Mouse (Mus musculus): Measurements from ENCODE around the gene Gm20517.

The Gm20517 gene

DNA sequence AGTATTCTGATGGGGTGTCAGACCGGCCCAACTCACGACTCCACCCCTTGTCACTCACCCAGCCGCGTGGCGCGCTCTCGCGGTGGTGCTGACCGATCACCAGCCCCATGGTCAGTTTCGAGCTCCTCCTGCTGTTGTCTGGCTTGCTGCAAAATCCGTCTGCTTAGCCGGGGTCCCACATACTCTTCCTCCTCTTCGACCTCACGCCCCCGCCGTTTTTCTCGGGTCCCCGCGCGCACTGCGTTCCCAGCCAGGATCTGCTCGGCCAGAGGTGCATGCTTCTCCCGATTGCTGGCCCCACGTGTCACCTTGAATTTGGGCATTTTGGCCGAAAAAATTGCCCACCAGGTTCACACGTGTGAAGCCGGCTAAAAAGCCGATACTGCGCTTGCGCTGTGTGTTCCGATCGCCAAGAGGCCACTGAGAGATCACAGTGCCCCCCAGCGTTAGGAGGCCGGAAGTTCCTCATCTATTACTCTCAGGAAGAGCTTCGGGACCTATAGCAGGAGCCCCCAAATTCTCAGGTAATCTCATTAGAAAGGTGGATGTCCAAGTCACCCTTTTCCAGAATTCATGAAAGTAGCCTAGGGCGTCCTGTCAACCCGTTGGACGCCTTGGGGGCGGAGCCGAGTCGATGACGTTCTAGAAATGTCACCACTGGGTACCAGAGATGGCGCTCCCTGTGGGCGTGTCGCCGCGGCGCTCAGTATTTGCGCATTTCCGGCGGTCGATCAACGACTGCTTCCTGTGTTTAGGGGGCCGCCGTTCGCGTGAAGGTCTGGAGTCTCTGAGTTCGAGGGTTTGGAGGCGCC lies at the start of gene Gm20517, which contains the start of the genes Bysl and Med20:
TSS of gene Gm20517 (plus strand) at position 741 of the 812 bp plus-strand sequence.
TSS of gene Bysl (minus strand) at position 644 of the 812 bp plus-strand sequence.
TSS of gene Med20 (plus strand) at position 734 of the 812 bp plus-strand sequence.
- peak; percentile 99 for DNase-seq (ENCODE audit: low read depth)

DNA sequence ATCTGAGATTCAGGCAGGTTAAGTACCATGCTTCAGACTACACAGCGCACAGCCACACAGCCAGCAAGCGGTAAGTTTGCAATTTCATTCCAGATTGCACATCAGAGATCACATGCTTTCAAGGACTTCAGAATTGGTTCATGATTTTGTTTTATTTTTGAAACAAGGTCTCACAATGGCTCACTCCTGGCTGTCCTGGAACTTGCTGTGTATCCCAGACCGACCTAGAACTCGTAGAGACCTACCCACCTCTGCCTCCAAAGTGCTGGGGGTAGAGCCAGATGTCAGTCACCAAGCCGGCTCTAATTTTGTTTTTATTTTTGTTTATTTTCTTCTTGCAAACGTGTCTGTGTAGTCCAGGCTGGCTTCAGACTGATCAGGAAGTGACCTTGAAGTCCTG lies 48.5 kb upstream of the Gm20517 start:
- DNase-seq (ENCODE audit: low read depth) = no peak

DNA sequence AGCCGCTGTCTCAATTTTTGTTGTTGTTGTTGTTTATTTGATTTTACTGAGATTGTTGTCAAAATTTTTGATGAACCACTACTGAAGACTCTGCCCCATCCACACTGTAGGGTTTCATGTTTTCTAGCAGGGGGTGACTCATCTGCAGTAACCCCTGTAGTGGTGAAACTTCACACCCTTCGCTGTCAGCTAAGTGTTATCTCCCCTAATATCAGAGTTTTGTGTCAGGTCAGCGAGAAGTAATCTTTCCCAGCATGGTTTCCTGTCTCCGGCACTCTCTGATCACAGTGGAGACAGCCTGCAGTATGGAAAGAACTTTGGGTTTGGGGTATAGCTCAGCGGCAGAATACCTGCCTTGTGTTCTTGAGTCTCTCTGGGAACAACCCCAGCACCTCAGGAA lies 46.8 kb upstream of the Gm20517 start:
- peak; percentile 57 for DNase-seq (ENCODE audit: low read depth)

DNA sequence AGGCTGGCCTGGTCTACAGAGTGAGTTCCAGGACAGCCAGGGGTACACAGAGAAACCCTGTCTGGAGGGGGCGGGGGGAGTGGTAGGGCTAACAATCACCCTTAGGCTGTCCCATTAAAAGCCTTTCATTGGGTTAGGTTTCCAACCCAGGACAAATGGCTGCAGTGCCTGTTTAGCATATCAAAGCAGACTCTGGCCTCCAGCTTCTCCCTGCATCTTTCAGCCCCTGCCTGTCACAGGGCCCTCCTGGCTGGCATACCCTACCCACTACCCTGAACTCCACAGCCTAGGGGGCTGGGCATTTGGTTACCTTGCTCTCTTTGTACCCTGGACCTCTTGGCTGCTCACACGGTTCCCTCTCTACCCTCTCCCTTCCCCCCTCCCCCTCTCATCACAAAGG lies 45.3 kb upstream of the Gm20517 start:
- no peak for DNase-seq (ENCODE audit: low read depth)

DNA sequence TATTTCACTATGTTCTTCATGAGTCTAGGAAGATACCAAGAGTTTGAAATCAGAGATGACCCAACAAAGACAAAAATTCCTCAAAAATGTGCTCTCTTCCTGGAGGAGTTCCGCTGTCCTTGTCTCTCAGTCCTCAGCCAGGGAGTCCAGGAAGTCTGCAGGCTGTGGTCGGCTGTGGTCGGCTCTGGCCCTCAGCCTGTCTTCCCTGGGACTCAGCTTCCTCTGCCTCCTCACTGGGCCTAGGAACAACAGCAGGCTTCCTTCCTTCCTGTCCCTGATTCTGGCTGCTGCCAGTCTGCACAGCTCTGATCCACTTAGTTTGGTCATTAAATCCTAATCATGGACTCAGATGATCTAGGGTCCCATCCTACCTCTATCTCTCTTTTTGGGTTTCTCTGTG lies 44.1 kb upstream of the Gm20517 start:
- DNase-seq (ENCODE audit: low read depth) = no peak

DNA sequence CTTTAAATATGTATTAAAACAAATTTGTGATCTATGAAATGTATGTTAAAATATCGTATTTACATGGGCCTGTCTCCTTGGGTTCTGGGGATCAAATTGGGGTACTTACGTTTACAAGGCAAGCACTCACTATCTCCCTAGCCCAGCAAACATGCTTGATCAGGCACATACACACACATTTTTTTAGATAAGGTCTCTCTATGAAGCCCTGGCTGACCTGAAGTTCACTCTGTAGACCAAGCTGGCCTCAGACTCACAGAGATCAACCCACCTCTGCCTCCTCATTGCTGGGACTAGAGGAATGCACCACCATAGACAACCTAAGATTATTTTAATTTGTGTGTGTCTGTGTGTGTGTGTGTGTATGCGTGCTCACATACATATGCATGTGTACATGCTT lies 43.0 kb upstream of the Gm20517 start:
- no peak for DNase-seq (ENCODE audit: low read depth)

DNA sequence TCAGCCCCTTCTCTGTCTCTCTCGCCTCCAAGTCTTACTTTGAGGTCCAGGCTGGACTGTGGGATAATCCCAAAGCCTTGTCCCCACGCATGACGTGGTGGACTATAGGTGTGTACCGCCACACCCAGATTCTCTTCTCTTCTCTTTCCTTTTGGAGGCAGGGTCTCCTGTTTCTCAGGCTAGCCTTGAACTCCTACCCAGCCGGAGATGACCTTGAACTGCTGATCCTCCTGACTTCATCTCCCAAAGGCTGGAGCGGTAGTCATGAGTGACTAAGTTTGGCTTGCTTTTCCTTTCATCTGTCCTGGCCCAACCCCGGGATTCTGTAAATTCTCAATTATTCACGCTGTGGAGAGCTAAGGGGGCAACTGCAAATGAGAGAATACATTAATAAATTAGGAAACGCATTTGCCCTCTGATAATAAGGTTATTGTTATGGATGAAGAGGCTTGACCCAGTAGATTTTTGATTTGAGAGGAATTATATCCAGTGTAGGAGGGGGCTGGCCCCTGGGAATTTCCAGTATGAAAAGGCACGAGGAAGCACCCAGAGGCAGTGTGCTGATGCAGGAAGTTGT lies 42.4 kb upstream of the Gm20517 start:
- DNase-seq (ENCODE audit: low read depth) = no peak

DNA sequence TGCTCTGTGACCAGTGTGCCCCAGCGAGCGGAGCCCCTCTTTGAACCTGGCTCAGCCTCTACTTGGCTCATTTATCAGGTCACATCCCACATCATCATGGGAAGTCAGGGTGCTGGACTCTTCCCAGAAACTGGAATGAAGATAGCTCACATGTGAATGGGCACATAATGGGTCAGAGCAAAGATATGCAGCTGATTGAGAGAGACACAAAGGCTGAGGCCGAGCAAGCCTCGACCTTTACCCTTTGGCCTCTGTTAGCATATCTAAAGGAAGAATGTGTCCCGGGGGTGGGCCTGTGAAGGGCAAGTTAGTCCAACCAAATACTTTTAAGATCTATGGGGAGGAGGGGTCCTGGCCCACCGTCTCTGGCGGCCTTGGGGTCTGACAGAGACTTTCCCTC lies 39.8 kb upstream of the Gm20517 start:
- no peak for DNase-seq (ENCODE audit: low read depth)

DNA sequence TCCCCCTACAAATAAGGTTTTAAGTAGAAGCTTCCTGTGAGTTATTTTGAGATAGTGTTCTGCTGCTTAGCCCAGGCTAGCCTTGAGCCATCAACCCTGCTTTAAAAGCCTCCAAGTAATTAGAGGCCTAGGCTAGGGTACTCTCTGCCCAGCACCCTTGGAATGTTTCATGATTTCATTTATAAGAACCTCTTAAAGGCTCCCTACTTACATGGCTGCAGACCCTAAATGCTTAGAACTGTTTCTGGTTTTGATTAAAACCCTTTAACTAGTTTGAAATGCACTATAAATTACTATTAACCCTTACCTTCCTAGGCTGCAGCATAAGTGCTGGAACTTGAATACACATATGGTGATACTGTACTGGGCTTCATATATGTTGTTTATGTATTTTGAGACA lies 39.0 kb upstream of the Gm20517 start:
- DNase-seq (ENCODE audit: low read depth) = no peak

DNA sequence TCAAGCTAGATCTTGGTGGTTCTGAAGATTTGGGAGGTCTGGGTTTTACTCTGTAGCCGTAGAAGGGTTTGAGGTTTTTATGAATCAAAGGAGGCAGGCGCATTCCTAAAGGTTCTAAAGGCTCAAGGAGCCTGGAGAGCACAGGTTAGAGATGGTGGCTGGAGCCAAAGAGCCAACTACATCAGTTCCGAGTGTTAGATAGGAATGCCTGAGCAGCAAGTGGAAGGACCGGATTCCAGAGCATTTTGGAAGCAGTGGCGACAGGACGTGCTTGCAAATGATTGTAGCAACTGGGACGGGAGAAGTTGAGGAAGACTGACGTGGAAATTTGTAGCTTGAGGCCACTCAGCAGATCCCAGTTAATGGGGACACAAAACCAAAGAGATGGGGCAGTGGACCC lies 37.4 kb upstream of the Gm20517 start:
- DNase-seq (ENCODE audit: low read depth) = no peak

DNA sequence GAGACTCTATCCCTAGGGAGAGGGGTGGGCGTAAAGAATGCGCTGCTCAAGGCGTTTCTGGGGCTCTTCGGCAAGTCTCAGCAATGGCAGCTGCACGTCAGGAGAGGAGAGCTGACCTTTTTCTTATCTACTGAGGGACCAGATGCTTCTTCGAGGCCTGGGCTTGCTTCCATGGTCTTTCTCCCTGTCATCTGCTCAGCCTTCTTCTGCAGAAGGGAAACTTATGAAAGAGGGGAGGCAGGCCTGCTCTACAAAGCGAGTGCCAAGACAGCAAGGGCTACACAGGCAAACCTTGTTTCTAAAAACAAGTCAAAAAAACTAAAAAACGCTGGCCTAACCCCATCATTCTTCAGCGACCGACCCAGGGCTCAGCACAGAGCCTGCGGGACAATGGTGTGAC lies 36.6 kb upstream of the Gm20517 start:
- DNase-seq (ENCODE audit: low read depth) = no peak

DNA sequence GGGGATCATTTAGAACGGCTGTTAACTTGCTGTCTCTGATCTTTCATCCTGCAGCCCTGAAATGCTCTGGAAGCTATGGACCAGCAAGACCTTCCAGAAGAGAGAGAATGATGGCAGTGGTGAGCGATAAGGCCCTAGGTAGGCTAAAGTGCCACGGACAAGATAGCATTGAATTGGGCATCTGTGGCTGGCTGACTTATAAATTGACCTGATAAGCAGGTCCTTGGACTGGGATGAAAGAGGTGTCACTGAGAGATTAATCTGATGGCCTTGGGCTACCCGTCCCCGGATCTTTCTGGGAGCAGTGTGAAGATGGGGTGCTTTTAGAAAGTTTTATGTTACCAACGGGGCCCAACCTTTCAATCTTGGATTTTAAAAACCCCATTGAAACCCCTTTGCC lies 32.7 kb upstream of the Gm20517 start:
- DNase-seq (ENCODE audit: low read depth) = no peak

DNA sequence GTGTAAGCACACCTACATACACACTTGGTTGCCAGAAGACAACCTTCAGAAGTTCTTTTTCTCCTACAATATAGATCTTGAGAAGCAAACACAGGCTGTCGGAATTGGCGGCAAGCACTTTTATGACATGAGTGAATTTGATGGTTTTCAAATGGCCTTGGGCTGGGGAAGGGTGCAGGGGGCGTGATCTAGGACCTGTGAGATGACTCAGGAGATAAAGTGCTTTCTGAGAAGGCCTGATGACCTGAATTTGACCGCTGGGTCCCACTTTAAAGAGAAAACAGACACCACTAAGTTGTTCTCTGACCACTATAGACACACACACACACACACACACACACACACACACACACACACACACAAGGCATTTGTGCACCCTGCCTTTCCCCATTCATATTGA lies 30.4 kb upstream of the Gm20517 start:
- DNase-seq (ENCODE audit: low read depth) = no peak

DNA sequence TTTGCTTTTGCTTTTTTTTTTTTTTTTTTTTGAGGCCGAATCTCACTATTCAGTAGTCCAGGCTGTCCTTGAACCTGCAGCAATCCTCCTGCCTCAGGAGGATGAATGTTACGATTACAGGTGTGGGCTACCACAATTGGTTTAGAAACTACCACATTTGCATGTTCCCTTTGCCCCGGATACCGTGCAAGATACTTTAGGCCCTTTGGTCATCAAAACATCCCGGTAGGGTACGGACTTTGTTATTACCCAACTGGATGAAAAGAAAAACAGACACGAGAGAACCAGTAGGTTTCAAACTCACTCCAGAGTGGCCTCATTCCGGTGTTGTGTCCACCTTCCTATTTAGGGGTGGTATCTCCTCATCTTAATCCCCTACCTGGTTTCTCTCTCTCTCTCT lies 22.9 kb upstream of the Gm20517 start:
- DNase-seq (ENCODE audit: low read depth) = no peak

DNA sequence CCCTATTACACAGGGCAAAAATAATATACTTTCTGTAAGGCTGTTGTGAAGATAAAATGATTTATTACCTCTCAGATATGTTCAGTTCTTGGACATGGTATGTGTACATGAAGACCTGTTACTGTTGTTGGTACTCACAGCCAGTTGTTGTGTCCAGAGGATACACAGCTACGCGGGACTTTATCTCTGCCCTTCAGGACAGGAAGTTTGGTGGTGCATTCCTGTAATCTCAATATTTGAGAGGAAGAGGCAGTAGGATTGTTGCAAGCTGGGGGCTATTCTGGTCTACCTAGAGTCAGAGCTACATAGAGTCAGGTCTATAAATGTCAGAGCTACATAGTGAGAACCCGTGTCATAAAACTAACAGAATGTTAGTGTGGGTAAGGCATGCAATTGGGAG lies 20.3 kb upstream of the Gm20517 start:
- DNase-seq (ENCODE audit: low read depth) = no peak

DNA sequence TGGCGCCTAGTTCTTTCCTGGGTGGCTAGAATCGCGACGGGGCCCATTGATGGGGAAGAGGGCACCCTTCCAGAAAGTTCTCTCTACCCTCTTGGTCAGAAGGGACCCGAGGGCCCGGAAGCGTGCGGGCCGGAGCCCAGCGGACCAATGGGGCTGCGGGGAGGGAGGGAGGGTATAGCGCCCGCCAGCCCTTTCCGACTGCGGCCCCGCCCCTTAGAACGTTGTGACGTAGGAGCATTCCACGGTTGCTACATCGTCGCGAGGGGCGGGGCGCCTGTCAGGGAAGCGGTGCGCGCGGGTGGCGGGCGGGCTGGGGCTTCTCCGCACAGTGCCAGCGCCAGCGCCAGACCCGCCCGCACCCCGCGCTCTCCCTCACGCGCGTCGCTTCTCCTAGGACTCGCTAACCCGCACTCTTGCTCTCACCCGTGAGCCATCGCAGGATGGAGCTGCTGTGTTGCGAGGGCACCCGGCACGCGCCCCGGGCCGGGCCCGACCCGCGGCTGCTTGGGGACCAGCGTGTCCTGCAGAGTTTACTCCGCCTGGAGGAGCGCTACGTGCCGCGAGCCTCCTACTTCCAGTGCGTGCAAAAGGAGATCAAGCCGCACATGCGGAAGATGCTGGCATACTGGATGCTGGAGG lies 18.1 kb upstream of the Gm20517 start:
- peak; percentile 98 for DNase-seq (ENCODE audit: low read depth)

DNA sequence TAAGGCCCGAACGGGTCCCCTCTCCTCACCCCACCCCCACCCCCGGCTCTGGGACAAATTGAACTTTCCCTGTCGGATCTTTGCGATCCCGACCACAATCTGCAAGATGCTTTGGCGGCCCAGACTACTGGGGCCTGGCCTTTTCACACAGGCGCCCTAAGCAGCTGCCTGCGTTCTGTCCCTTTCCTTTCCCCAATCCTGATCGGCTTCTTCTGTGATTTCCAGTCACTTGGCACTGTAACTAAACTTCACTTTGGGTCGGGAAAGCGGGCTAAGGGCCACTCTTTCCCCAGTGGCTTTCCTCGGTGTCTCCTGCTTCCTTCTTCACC lies 17.6 kb upstream of the Gm20517 start:
- DNase-seq (ENCODE audit: low read depth) = no peak

DNA sequence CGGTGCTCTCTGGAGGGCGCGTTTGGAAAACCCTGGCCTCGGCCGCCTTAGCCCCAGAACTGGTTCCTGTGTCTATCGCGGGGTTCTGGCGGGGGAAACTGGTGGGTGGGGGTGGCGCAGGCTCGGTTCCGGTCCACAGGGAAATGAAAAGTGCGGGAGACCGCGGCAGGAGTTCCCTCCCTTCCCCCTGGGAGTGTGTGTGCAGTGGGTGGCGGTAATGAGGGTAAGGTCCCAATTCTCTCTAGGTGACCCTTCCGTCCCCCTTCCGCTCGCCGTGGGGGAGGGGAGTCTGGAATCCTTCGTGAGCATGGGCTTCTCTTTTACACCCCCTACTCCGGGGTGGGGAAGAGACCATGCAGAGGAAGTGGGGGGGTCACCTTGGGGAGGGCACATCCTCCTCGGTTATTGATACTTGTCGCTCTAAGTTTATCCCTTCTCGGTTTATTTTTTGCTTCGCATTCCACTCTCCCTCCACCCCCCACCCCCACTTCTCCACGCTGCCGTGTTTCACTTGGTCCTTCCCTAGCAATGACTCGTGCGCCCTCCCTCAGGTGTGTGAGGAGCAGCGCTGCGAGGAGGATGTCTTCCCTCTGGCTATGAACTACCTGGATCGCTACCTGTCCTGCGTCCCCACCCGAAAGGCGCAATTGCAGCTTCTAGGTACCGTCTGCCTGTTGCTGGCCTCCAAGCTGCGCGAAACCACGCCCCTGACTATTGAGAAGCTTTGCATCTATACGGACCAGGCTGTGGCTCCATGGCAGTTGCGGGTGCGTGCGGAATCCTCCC lies 17.0 kb upstream of the Gm20517 start:
- peak; percentile 70 for DNase-seq (ENCODE audit: low read depth)

DNA sequence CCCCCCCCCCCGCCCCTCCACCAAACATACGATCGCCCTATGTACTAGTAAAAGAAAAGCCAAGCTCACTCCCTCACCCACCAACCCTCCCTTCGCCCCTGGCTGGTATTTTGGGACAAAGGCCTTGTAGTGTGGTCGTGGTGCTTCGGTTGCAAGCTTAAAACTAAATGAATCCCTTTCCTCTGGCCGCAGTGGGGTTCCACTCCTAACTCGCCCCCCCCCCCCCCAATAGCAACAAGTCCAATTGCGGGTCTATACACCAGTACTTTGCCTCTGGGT lies 16.5 kb upstream of the Gm20517 start:
- no peak for DNase-seq (ENCODE audit: low read depth)

DNA sequence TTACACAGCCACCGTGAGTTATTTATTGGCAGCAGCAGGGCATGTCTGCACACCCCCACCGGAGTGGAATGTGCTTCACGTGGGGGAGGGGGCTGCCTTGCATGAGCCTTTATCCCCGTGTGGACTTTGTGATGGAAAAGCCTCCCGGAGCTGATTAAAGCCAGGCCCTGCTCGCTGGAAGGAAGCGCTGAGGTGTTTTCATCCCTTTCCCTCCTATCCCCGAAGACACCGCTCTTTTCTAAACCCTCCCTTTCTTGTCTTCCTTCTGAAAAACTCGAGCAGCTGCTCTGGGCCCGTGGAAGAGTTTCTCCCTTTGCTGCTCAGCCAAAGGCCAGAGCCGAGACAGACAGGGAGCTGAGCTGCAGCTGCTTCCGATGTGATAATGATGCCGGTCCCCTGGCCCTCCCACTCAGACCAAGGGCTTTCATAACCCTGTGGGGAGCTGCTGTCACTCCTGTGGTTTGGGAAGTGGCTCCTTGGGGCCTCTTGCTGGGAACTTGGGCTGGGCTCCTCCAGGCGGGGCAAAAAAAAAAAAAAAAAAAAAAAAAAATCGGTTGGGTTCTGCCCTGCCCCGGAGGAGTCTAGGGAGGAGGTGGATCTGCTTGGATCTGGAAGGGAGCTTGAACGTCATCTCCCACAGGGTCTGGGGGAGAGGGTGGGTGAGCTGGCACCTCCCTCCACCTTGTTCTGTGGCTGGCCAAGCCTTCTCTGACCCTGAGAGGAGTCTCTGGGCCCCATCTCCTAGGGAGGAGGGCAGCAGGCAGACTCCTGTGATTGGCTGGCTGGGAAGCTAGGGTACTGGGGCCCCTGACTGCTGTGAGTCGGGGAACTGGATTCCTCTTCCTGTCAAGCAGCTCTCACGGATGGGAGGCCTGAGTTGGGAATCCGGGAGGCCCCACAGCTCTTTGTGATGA lies 15.9 kb upstream of the Gm20517 start:
- DNase-seq (ENCODE audit: low read depth) = peak; percentile 64

DNA sequence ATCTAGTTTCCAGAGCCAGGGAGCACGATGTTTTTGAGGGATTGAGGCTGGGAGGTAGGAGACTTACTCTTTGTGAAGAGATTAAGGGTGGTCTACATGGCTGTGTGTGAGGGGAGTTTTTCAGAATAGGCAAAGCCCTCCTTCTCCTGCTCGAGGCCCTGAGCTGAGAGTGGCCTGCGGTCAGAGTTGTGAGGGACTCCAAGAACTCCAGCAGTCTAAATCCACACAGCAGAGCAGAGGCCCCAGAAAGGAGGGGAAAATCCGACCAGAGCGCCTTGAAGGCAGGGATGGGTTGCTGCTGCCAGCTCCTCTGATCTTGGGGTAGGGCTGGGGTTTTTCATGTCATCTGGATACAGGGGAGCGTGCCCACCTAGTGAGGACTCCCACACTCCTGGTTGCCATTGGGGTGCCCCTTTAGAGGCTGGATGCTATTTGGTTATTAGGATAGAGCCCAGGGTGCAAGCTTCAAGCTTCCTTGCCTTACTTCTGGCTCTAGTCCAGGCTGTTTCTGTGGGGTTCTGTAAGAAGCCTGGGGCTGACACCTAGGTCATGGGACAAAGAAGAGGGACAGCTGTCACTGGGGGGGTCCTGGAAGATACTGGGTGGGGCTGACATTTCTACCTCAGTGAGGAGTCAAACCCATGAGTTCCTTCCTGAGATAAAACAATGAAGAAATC lies 15.1 kb upstream of the Gm20517 start:
- DNase-seq (ENCODE audit: low read depth) = peak; percentile 38

All from induced T-regulatory cell, adult 2 months (primary cell).